ENCODE assay signal across 9 mouse cellular contexts in the genomic region with DNA sequence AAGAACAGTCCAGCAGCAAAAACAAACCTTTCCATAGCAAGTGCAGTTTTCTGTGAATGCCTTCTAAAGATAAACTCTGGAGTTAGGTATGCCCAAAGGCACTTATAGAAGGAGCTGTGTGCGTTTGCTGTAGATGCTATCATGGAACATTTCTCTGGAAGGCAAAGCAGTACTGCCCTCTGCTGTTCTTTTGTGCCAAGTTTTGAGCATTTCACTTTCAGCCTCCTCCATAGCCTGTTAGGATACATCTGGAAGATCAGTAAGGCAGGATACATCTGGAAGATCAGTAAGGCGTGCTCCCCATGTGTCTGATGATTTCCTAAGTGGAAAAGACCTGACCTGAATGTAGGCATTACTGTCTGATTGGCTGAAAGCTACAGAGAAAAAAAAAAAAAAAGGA. TPM values are rescaled to one million over a fixed set of nuclear protein-coding genes. Genes with fewer than 3 reads are reported as not detected.
DNase-seq lines count a peak whose midpoint lies in the region; ATAC-seq and TF ChIP-seq lines count a peak whose summit lies in the region.
"Had no signal": no experiment of that assay in that cellular context is flagged by ENCODE, and none has a peak within 500 bp of the region (broad histone marks: within the 10 kb centered on the region; RNA-seq: fewer than 3 reads in every experiment).

No protein-coding gene starts in this region.

- H3K27me3 ChIP-seq in forebrain, embryonic 14.5 days (replicated peaks; ENCODE audit: control insufficient read depth, insufficient read depth, low read length) = no peaks in the 10 kb centered on the region
- no peaks in the 10 kb centered on the region for H3K27me3 ChIP-seq in forebrain, embryonic 10.5 days (ENCODE audit: poor library complexity, severe bottlenecking)
- H3K27me3 ChIP-seq in midbrain, embryonic 14.5 days (ENCODE audit: control insufficient read depth, insufficient read depth, low read length) = no peaks in the 10 kb centered on the region
- no peaks in the 10 kb centered on the region for H3K27me3 ChIP-seq in midbrain, embryonic 15.5 days (replicated peaks)
- no peaks in the 10 kb centered on the region for H3K27me3 ChIP-seq in kidney, embryonic 15.5 days
- no peaks in the 10 kb centered on the region for H3K27me3 ChIP-seq in forebrain, embryonic 15.5 days

- peak; percentile 60; the same call in 1 of the 2 replicates for TF ChIP-seq CTCF in brain, embryonic 14.5 days (IDR thresholded peaks at IDR 0.05; ENCODE audit: borderline replicate concordance, extremely low read depth, insufficient read depth, insufficient read length)

- ATAC-seq in forebrain, embryonic 14.5 days = no peak
- no peak for ATAC-seq in midbrain, embryonic 14.5 days (ENCODE audit: low FRiP score, low TSS enrichment)
- no peak for ATAC-seq in midbrain, embryonic 15.5 days (replicated peaks)
- ATAC-seq in kidney, embryonic 15.5 days (replicated peaks; ENCODE audit: low FRiP score) = 0 out of 2 replicates have a peak, but pooled peaks have one; percentile 43
- no peak for ATAC-seq in forebrain, embryonic 15.5 days (replicated peaks)

- H3K4me3 ChIP-seq in forebrain, embryonic 14.5 days (ENCODE audit: low read depth, low read length) = no peak overlapping the region
- no peak overlapping the region for H3K4me3 ChIP-seq in forebrain, embryonic 10.5 days
- no peak overlapping the region for H3K4me3 ChIP-seq in midbrain, embryonic 14.5 days (replicated peaks; ENCODE audit: low read depth, low read length)
- no peak overlapping the region for H3K4me3 ChIP-seq in midbrain, embryonic 15.5 days
- H3K4me3 ChIP-seq in kidney, embryonic 15.5 days (replicated peaks) = no peak overlapping the region
- no peak overlapping the region for H3K4me3 ChIP-seq in forebrain, embryonic 15.5 days

- WGBS in forebrain, embryonic 14.5 days = 28% methylated on average over 2 of the region's 2 CpGs
- WGBS in forebrain, embryonic 10.5 days = 35% methylated on average over 2 of the region's 2 CpGs
- 27% methylated on average over 2 of the region's 2 CpGs for WGBS in midbrain, embryonic 14.5 days
- WGBS in midbrain, embryonic 15.5 days = 21% methylated on average over 2 of the region's 2 CpGs
- 29% methylated on average over 2 of the region's 2 CpGs for WGBS in kidney, embryonic 15.5 days
- 33% methylated on average over 2 of the region's 2 CpGs for WGBS in forebrain, embryonic 15.5 days

- no peak for TF ChIP-seq POLR2A in brain, embryonic 14.5 days (IDR thresholded peaks at IDR 0.05; ENCODE audit: borderline replicate concordance, extremely low read depth, insufficient read depth, insufficient read length, poor library complexity, severe bottlenecking)

- no peak overlapping the region for H3K27ac ChIP-seq in forebrain, embryonic 14.5 days (ENCODE audit: low read depth, low read length)
- H3K27ac ChIP-seq in forebrain, embryonic 10.5 days = no peak overlapping the region
- H3K27ac ChIP-seq in midbrain, embryonic 14.5 days (replicated peaks; ENCODE audit: low read depth, low read length) = no peak overlapping the region
- no peak overlapping the region for H3K27ac ChIP-seq in midbrain, embryonic 15.5 days
- no peak overlapping the region for H3K27ac ChIP-seq in kidney, embryonic 15.5 days
- H3K27ac ChIP-seq in forebrain, embryonic 15.5 days (replicated peaks) = no peak overlapping the region

- DNase-seq in forebrain, embryonic 14.5 days (ENCODE audit: low spot score) = peak; percentile 64
- no peak for DNase-seq in forebrain, embryonic 10.5 days (ENCODE audit: extremely low spot score, low spot score)
- peak; percentile 72 for DNase-seq in midbrain, embryonic 14.5 days
- peak; percentile 63 for DNase-seq in brain, embryonic 14.5 days (ENCODE audit: low read depth)
- peak; percentile 57 for DNase-seq in retina, postnatal 1 day

- no peaks in the 10 kb centered on the region for H3K36me3 ChIP-seq in forebrain, embryonic 14.5 days (ENCODE audit: control insufficient read depth, insufficient read depth, low read length)
- H3K36me3 ChIP-seq in forebrain, embryonic 10.5 days (replicated peaks) = no peaks in the 10 kb centered on the region
- H3K36me3 ChIP-seq in midbrain, embryonic 14.5 days (ENCODE audit: control insufficient read depth, insufficient read depth, low read length) = no peaks in the 10 kb centered on the region
- no peaks in the 10 kb centered on the region for H3K36me3 ChIP-seq in midbrain, embryonic 15.5 days (replicated peaks)
- no peaks in the 10 kb centered on the region for H3K36me3 ChIP-seq in kidney, embryonic 15.5 days
- H3K36me3 ChIP-seq in forebrain, embryonic 15.5 days = no peaks in the 10 kb centered on the region

- no peaks in the 10 kb centered on the region for H3K9me3 ChIP-seq in forebrain, embryonic 14.5 days (replicated peaks; ENCODE audit: control insufficient read depth, low read length)
- no peaks in the 10 kb centered on the region for H3K9me3 ChIP-seq in forebrain, embryonic 10.5 days
- no peaks in the 10 kb centered on the region for H3K9me3 ChIP-seq in midbrain, embryonic 14.5 days (ENCODE audit: control insufficient read depth, low read length)
- no peaks in the 10 kb centered on the region for H3K9me3 ChIP-seq in midbrain, embryonic 15.5 days
- no peaks in the 10 kb centered on the region for H3K9me3 ChIP-seq in kidney, embryonic 15.5 days (replicated peaks)
- H3K9me3 ChIP-seq in forebrain, embryonic 15.5 days = no peaks in the 10 kb centered on the region

- H3K4me1 ChIP-seq in forebrain, embryonic 14.5 days (ENCODE audit: control insufficient read depth, insufficient read depth, low read length) = no peaks in the 10 kb centered on the region
- peaks cover 4% of the 10 kb centered on the region; the same call in 1 of the 2 replicates for H3K4me1 ChIP-seq in forebrain, embryonic 10.5 days
- H3K4me1 ChIP-seq in midbrain, embryonic 14.5 days (ENCODE audit: control insufficient read depth, insufficient read depth, low read length) = no peaks in the 10 kb centered on the region
- no peaks in the 10 kb centered on the region for H3K4me1 ChIP-seq in midbrain, embryonic 15.5 days
- H3K4me1 ChIP-seq in kidney, embryonic 15.5 days = 0 out of 2 replicates have a peak, but pooled peaks cover 3% of the 10 kb centered on the region
- H3K4me1 ChIP-seq in forebrain, embryonic 15.5 days = no peaks in the 10 kb centered on the region

- no peak overlapping the region for H3K9ac ChIP-seq in forebrain, embryonic 14.5 days (ENCODE audit: low read length)
- H3K9ac ChIP-seq in midbrain, embryonic 14.5 days (replicated peaks; ENCODE audit: low read length) = no peak overlapping the region
- no peak overlapping the region for H3K9ac ChIP-seq in midbrain, embryonic 15.5 days
- no peak overlapping the region for H3K9ac ChIP-seq in kidney, embryonic 15.5 days
- H3K9ac ChIP-seq in forebrain, embryonic 15.5 days (replicated peaks) = no peak overlapping the region

- no peak overlapping the region for H3K4me2 ChIP-seq in forebrain, embryonic 14.5 days (ENCODE audit: low read length)
- no peak overlapping the region for H3K4me2 ChIP-seq in midbrain, embryonic 14.5 days (ENCODE audit: low read length)
- H3K4me2 ChIP-seq in midbrain, embryonic 15.5 days = no peak overlapping the region
- no peak overlapping the region for H3K4me2 ChIP-seq in kidney, embryonic 15.5 days
- H3K4me2 ChIP-seq in forebrain, embryonic 15.5 days (replicated peaks) = no peak overlapping the region

RNA-seq across cellular contexts. Expression of a gene that starts 11.5 kb away (rescaled TPM):
- polyA plus RNA-seq in forebrain, embryonic 14.5 days (2014; fragmentation: Nextera tagmentation; extraction: Ambion mirVana) = 0.14 and 0.20 TPM in 2 replicates
- 0.11 and 0.14 TPM in 2 replicates for polyA plus RNA-seq in forebrain, embryonic 10.5 days (2016; fragmentation: Nextera tagmentation; extraction: Ambion mirVana)
- polyA plus RNA-seq in midbrain, embryonic 14.5 days (2014; fragmentation: Nextera tagmentation; extraction: Ambion mirVana) = 0.11 and 0.29 TPM in 2 replicates
- 0.29 and 0.34 TPM in 2 replicates for polyA plus RNA-seq in midbrain, embryonic 15.5 days (2015; fragmentation: Nextera tagmentation; extraction: Ambion mirVana)
- 0.68 and 0.72 TPM in 2 replicates for polyA plus RNA-seq in brain, embryonic 14.5 days (2012; rRNA removed)
- polyA plus RNA-seq in kidney, embryonic 15.5 days (2015; fragmentation: Nextera tagmentation; extraction: Ambion mirVana) = 1.3 and 2.1 TPM in 2 replicates
- 0.08 and 0.28 TPM in 2 replicates for polyA plus RNA-seq in forebrain, embryonic 15.5 days (2015; fragmentation: Nextera tagmentation; extraction: Ambion mirVana)

RNA-seq across cellular contexts. Expression of a gene that starts 16.8 kb away (rescaled TPM):
- polyA plus RNA-seq in forebrain, embryonic 14.5 days (2014; fragmentation: Nextera tagmentation; extraction: Ambion mirVana) = not detected in 2 replicates
- not detected in 2 replicates for polyA plus RNA-seq in forebrain, embryonic 10.5 days (2016; fragmentation: Nextera tagmentation; extraction: Ambion mirVana)
- not detected in 2 replicates for polyA plus RNA-seq in midbrain, embryonic 14.5 days (2014; fragmentation: Nextera tagmentation; extraction: Ambion mirVana)
- not detected in 2 replicates for polyA plus RNA-seq in midbrain, embryonic 15.5 days (2015; fragmentation: Nextera tagmentation; extraction: Ambion mirVana)
- 0.15 TPM in 1 of 2 replicates, not detected in the other for polyA plus RNA-seq in brain, embryonic 14.5 days (2012; rRNA removed)
- polyA plus RNA-seq in kidney, embryonic 15.5 days (2015; fragmentation: Nextera tagmentation; extraction: Ambion mirVana) = not detected in 2 replicates
- not detected in 2 replicates for polyA plus RNA-seq in forebrain, embryonic 15.5 days (2015; fragmentation: Nextera tagmentation; extraction: Ambion mirVana)
- polyA plus RNA-seq: neural tube, embryonic 14.5 days had no signal

RNA-seq across cellular contexts. Expression of a gene that starts 38.3 kb away (rescaled TPM):
- 4.6 and 5.5 TPM in 2 replicates for polyA plus RNA-seq in forebrain, embryonic 14.5 days (2014; fragmentation: Nextera tagmentation; extraction: Ambion mirVana)
- 5.7 and 6.9 TPM in 2 replicates for polyA plus RNA-seq in forebrain, embryonic 10.5 days (2016; fragmentation: Nextera tagmentation; extraction: Ambion mirVana)
- 1.2 and 2.5 TPM in 2 replicates for polyA plus RNA-seq in midbrain, embryonic 14.5 days (2014; fragmentation: Nextera tagmentation; extraction: Ambion mirVana)
- 3.0 TPM in 2 replicates for polyA plus RNA-seq in midbrain, embryonic 15.5 days (2015; fragmentation: Nextera tagmentation; extraction: Ambion mirVana)
- 3.2 and 3.5 TPM in 2 replicates for polyA plus RNA-seq in brain, embryonic 14.5 days (2012; rRNA removed)
- 8.8 and 9.2 TPM in 2 replicates for polyA plus RNA-seq in kidney, embryonic 15.5 days (2015; fragmentation: Nextera tagmentation; extraction: Ambion mirVana)
- polyA plus RNA-seq in forebrain, embryonic 15.5 days (2015; fragmentation: Nextera tagmentation; extraction: Ambion mirVana) = 4.0 and 4.7 TPM in 2 replicates
